Mouse (Mus musculus) erythroblast, embryonic 14.5 days (primary cell): ENCODE data around the gene Olfr520. TPM values are rescaled to one million over a fixed set of nuclear protein-coding genes. Genes with fewer than 3 reads are reported as not detected.
"Not testable (repeated sequence)": the region's sequence is repeated elsewhere in the genome, so short reads cannot be mapped to it uniquely, and the experiment has no call there.

Source experiments
- H3K27me3 ChIP-seq: 2 replicates; pipeline ENCODE4 v1.6.1; 2012; ENCODE audit warnings: inconsistent platforms; ENCODE audit not compliant: control insufficient read depth
- H3K36me3 ChIP-seq: 2 replicates; pipeline ENCODE4 v1.6.1; 2012; ENCODE audit warnings: mild to moderate bottlenecking, inconsistent platforms; ENCODE audit not compliant: control insufficient read depth
- H3K4me1 ChIP-seq: 2 replicates; pipeline ENCODE4 v1.6.1; 2012; ENCODE audit warnings: inconsistent platforms; ENCODE audit not compliant: control insufficient read depth
- H3K4me3 ChIP-seq: replicated peaks from 2 replicates; pipeline ENCODE3; 2012; ENCODE audit warnings: moderate library complexity, mild to moderate bottlenecking, inconsistent platforms
- H3K9me3 ChIP-seq: 2 replicates; pipeline ENCODE4 v1.6.1; 2012; ENCODE audit warnings: low read length, inconsistent platforms, mixed read lengths; ENCODE audit not compliant: control insufficient read depth
- GATA1 ChIP-seq: IDR thresholded peaks from 2 replicates; pipeline ENCODE4 v1.6.1; 2012; ENCODE audit warnings: low read length, inconsistent platforms, mixed read lengths
- TAL1 ChIP-seq: IDR thresholded peaks from 3 replicates; pipeline ENCODE4 v1.6.1; 2012; ENCODE audit warnings: low read length, inconsistent platforms, mixed read lengths
- polyA plus RNA-seq: library from polyadenylated mRNA; stranded (reverse); fragments of >175 nt; gene quantifications from 2 replicates; pipeline ENCODE4 v1.2.3, GENCODE M21; 2012

Gene Olfr520
- polyA plus RNA-seq, 1 experiment, result not detected

DNA sequence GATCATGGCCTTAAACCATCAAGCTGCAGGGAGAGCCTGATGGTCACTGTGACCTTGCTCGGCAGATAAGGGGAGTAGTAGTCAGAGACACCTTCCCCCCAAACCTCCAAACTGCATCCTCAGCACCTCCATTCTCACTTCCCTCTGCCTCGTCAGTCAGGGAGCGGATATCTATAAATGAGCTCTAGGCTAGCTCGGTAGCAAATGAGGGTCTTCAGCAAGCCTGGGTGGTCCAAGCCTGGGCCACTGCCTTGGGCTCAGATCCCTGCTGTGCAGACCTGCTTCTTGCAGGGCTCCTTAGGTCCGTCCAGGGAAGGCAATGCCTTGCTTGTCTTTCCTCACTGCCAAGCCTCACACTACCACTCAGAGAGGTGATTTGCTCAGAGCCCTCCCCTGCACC is 21.3 kb upstream of the Olfr520 start:
- H3K9me3 ChIP-seq, result no peaks in the 10 kb centered on the region
- peaks cover 22% of the 10 kb centered on the region for H3K27me3 ChIP-seq
- H3K36me3 ChIP-seq, result no peaks in the 10 kb centered on the region

GRCm38 (mm10) chr7:99709992-99710391 is 20.1 kb upstream of the Olfr520 start:
- Histone ChIP-seq H3K4me3 (no peak overlapping the region), H3K36me3 (no peaks in the 10 kb centered on the region), H3K4me1 (no peaks in the 10 kb centered on the region), H3K27me3 (peaks cover 22% of the 10 kb centered on the region), H3K9me3 (no peaks in the 10 kb centered on the region)
- no peak for TF ChIP-seq GATA1
- no peak for TF ChIP-seq TAL1

More for the DNA sequence above, 21.3 kb upstream of the Olfr520 start:
- no peaks in the 10 kb centered on the region for H3K4me1 ChIP-seq
- H3K4me3 ChIP-seq, result no peak overlapping the region
- no peak for TF ChIP-seq TAL1
- TF ChIP-seq GATA1, result no peak

GRCm38 (mm10) chr7:99710476-99710875 is 19.6 kb upstream of the Olfr520 start:
- Histone ChIP-seq H3K4me1 (no peaks in the 10 kb centered on the region), H3K9me3 (no peaks in the 10 kb centered on the region), H3K36me3 (no peaks in the 10 kb centered on the region), H3K4me3 (no peak overlapping the region), H3K27me3 (peaks cover 22% of the 10 kb centered on the region)
- no peak for TF ChIP-seq GATA1
- TF ChIP-seq TAL1, result no peak

GRCm38 (mm10) chr7:99711166-99711565 is 18.9 kb upstream of the Olfr520 start, which contains the start of gene Slco2b1:
TSS of gene Slco2b1 (minus strand) at chr7:99711340.
- TF ChIP-seq TAL1 (no peak), GATA1 (no peak)
- H3K36me3 ChIP-seq, result no peaks in the 10 kb centered on the region
- no peak within 1 kb of the TSS for H3K4me3 ChIP-seq
- H3K9me3 ChIP-seq, result no peaks in the 10 kb centered on the region
- H3K4me1 ChIP-seq, result no peaks in the 10 kb centered on the region
- H3K27me3 ChIP-seq, result peaks cover 20% of the 10 kb centered on the region

GRCm38 (mm10) chr7:99712431-99712830 is 17.6 kb upstream of the Olfr520 start:
- Histone ChIP-seq H3K27me3 (peaks cover 13% of the 10 kb centered on the region), H3K36me3 (no peaks in the 10 kb centered on the region), H3K9me3 (no peaks in the 10 kb centered on the region), H3K4me1 (no peaks in the 10 kb centered on the region), H3K4me3 (no peak overlapping the region)
- TF ChIP-seq GATA1 (no peak), TAL1 (no peak)

DNA sequence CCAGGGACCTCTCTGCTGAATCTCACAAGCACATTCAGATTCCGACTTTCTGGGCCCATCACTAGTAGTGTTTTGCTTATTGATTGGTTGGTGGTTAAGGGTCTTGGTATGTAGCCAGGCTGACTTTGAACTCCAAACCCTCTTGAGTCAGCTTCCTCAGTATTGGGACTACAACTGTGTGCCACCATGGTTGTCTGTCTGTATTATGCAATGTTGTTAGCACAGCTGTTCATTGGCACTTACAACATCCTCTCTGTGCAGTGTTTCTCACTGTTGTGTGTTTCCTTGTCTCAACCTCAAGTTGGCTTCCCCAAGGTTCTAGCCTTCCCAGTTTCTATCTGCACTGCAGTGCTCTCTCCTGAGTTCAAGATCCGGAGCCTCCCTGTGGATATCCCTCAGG is 13.5 kb upstream of the Olfr520 start:
- H3K36me3 ChIP-seq, result no peaks in the 10 kb centered on the region
- H3K4me3 ChIP-seq, result no peak overlapping the region
- no peaks in the 10 kb centered on the region for H3K9me3 ChIP-seq
- no peaks in the 10 kb centered on the region for H3K4me1 ChIP-seq
- no peak for TF ChIP-seq TAL1
- TF ChIP-seq GATA1, result no peak
- no peaks in the 10 kb centered on the region for H3K27me3 ChIP-seq

GRCm38 (mm10) chr7:99734612-99735011 is 4.5 kb downstream of the Olfr520 start:
- H3K4me3 ChIP-seq, result no peak overlapping the region
- H3K36me3 ChIP-seq, result no peaks in the 10 kb centered on the region
- H3K4me1 ChIP-seq, result no peaks in the 10 kb centered on the region
- TF ChIP-seq TAL1 (no peak), GATA1 (no peak)
- H3K9me3 ChIP-seq, result no peaks in the 10 kb centered on the region
- H3K27me3 ChIP-seq, result no peaks in the 10 kb centered on the region

GRCm38 (mm10) chr7:99735491-99735890 is 5.4 kb downstream of the Olfr520 start:
- H3K4me1 ChIP-seq, H3K9me3 ChIP-seq, H3K36me3 ChIP-seq, H3K27me3 ChIP-seq, H3K4me3 ChIP-seq: not testable (repeated sequence)

GRCm38 (mm10) chr7:99739276-99739675 is 9.2 kb downstream of the Olfr520 start:
- Histone ChIP-seq H3K36me3 (no peaks in the 10 kb centered on the region), H3K4me3 (no peak overlapping the region), H3K27me3 (no peaks in the 10 kb centered on the region), H3K9me3 (no peaks in the 10 kb centered on the region), H3K4me1 (no peaks in the 10 kb centered on the region)
- no peak for TF ChIP-seq GATA1
- TF ChIP-seq TAL1, result no peak

- no peak within 1 kb of the TSS for H3K4me3 ChIP-seq
- H3K9me3 ChIP-seq, result peaks cover 12% of the 10 kb centered on the region
- H3K36me3 ChIP-seq, result no peaks in the 10 kb centered on the region
- no peak for TF ChIP-seq GATA1
- no peak for TF ChIP-seq TAL1
- no peaks in the 10 kb centered on the region for H3K4me1 ChIP-seq
- no peaks in the 10 kb centered on the region; the same call in 1 of the 2 replicates for H3K27me3 ChIP-seq
Measured at GRCm38 (mm10) chr7:99763207-99763606, 33.1 kb downstream of the Olfr520 start, which contains the start of gene Olfr521. TSS of gene Olfr521 (plus strand) at chr7:99763507.
